Mouse (Mus musculus) layer of hippocampus, adult 2 months (tissue): ENCODE measurements around the gene Ncam2. TPM values are rescaled to one million over a fixed set of nuclear protein-coding genes. Genes with fewer than 3 reads are reported as not detected.

Source experiments
- DNase-seq, 2 experiments: peaks; one replicate each; pipeline ENCODE4 v3.0.0; 2022; ENCODE audit warnings: low spot score in 2 of 2
- H3K27ac ChIP-seq: fragments of 200-600 bp; 2 replicates; pipeline ENCODE4 v1.8.1; 2022
- H3K4me3 ChIP-seq: fragments of 200-600 bp; 2 replicates; pipeline ENCODE4 v1.8.1; 2022; ENCODE audit warnings: mild to moderate bottlenecking
- CTCF ChIP-seq: fragments of 200-600 bp; conservative IDR thresholded peaks from 2 replicates; pipeline ENCODE4 v1.8.1; 2022; ENCODE audit warnings: antibody characterized with exemption, mild to moderate bottlenecking, moderate library complexity
- total RNA-seq, 2 experiments: library from RNA; stranded (reverse); gene quantifications; 2 replicates each; pipeline ENCODE4 v1.2.3; 2021

Ncam2 gene
- total RNA-seq, 2 experiments from 2014 or later: 51.3 to 51.4 TPM

DNA sequence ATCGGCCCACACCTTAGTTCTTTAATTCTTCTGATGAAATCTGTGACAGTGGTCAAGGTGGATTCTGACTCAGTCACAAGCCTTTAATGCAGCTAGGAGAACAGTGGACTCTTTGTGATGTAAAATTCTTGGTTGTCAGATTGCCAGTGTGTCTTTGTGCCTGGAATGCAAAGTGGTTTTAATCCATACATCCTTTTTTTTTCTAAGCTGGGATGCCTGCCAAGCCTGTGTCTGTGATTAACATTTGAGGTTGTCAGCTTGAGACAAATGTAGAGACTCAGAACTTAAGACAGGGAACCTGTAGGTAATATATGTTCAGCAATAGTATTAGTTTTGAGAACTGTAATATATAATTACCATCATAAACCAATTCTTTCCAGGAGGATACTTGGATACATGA, 23.3 kb downstream of the Ncam2 start:
- H3K4me3 ChIP-seq: no peak overlapping the region
- no peak for TF ChIP-seq CTCF
- no peak for DNase-seq
- no peak overlapping the region for H3K27ac ChIP-seq

DNA sequence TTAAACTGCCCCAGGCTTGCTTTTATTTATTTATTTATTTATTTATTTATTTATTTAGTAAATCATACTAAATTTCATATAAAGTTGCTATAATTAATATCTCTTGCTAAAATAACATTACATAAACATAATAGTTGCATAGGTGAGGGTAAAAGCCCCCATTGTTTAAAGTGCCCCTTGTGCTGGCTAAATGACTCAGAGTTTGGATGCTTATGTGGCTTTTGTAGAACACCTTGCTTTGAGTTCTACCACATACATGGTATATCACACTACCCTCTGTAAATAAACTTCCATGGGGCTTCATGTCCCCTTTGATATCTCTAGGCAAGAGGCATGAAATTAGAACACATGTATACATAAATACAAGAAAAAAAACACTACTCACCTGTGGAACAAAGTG, 23.8 kb downstream of the Ncam2 start:
- DNase-seq: no peak
- Histone ChIP-seq H3K4me3 (no peak overlapping the region), H3K27ac (no peak overlapping the region)
- TF ChIP-seq CTCF: no peak

DNA sequence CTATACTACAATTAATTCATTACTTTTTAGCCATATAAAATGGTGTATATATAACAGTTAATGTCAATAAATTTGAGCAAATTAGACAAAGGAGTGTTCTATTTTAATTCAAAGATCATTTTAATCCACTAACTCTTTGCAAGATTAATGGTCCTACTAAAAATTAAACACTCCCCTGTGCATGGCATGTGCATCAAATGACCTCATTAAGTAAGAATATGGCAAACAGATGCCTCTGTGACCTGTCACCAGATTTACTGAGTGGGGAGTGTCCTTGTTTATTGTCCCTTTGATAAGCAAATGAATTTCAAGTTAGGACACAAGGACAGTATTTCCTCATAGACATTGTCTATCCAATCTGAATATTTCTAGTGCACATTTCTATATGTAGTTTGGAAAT, 54.4 kb downstream of the Ncam2 start:
- Histone ChIP-seq H3K27ac (no peak overlapping the region), H3K4me3 (no peak overlapping the region)
- no peak for TF ChIP-seq CTCF
- no peak for DNase-seq

DNA sequence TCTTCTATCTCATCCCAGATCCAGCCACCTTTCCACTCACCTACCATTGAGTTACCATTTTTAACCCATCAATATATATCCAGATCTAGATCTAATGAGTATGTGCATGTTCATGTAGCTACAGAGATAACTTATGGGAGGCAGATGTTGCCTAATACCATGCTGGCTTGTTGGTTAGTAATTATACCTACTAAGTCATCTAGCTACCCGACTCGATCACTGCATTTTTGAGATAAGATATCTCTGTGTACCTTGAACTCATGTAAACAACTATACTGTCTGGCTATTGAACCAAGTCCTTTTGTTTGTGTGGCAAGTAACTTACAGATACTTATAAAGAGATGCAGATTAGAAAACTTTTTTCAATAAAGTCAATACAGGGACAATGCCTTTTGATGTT, 59.9 kb downstream of the Ncam2 start:
- no peak overlapping the region for H3K4me3 ChIP-seq
- no peak for TF ChIP-seq CTCF
- H3K27ac ChIP-seq: no peak overlapping the region
- DNase-seq: no peak

DNA sequence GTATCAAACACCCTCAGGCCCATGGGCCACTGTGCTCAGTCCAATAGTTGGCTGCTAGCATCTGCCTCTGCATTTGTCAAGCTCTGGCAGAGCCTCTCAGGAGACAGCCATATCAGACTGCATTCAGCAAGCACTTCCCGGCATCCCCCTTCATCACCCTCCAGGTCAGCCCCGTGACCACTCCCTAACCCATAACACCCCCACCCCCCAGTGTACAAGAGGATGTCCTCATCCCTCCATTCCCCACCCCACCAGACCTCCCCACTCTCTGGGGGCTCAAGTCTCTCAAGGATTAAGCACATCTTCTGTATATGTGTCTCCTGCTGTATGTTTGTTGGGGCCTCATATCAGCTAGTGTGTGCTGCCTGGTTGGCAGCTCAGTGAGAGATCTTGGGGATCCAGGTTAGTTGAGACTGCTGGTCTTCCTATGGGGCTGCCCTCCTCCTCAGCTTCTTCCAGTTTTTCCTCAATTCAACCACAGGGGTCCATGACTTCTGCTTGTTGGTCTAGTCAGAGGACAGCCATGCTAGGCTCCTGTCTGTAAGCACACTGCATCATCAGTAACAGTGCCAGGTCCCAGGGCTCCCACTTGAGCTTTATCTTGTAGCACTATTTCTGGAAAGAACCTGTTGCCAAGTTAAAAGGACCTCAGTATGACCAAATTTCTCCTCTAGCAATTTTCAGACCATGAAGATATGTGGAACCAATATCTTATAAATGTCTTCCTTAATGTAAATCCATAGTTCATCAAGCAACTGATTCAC, 73.3 kb downstream of the Ncam2 start:
- H3K27ac ChIP-seq: no peak overlapping the region
- DNase-seq: no peak
- TF ChIP-seq CTCF: no peak
- H3K4me3 ChIP-seq: no peak overlapping the region

DNA sequence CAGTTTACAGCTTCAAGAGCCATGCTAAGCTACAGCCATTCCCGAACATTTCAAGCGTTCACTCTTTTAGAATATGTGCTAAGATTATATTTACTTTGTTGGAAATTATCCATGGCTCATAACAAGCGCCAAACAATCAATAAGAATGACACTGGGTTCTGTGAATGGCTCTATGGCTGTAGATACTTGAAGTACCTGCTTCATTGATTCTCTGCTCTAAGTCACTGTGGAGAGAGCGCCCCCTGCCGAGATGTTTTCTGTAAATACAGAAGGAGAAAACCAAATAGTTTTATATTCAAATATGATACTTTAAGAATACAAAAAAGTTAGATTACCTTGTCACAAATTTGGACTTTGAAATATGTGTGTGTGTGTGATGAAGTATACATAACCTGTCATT, 83.7 kb downstream of the Ncam2 start:
- peak; percentile 85 for TF ChIP-seq CTCF
- Histone ChIP-seq H3K27ac (peak overlapping the region; percentile 69; the same call in 1 of the 2 replicates), H3K4me3 (no peak overlapping the region; the same call in 1 of the 2 replicates)
- peak; percentile 53 to 77 for DNase-seq

DNA sequence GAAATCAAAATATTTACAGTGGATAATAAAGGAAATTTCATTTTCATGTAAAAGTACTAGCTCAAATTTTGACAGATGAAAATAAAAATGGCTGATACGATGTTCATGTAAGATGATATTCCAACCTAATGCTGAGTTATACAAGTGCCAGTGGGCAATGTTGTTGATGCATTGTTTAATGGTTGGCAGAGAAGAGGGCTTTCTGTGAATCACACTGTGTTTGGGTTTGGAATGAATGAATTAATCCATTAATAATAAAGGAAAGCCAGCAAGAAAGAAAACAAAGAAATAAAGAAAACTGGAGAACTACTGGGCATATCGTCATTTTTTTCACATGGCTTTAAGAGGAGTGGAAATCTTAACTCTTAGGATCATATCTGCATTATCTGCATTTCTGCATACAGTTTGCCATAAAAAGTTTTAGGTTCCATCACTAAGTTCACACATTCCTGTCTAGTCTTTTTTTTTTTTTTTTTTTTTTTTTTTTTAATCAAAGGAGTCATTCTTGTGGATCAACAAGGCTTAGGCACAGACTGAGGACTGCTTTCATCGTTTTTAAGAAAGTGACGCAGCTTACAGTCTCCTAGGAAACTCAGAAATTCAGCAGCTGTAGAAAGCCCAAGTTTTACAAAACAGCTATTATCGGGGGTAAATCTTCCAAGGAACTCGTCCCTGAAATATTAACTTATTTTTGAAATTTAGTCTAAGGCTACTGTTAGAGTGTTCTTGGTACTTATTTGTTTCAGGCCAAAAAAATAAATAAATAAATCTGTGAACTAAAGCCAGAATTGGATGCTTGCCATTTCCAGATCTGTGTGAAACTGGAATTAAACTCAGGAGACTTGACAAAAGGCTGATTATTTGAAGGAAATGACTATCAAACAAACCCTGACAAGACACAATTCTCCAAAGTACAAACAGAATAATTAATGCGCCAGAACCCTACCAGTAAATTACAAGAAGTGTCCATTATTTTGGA, 84.7 kb downstream of the Ncam2 start:
- DNase-seq: peak in 1 of 2 experiments; percentile 11
- no peak for TF ChIP-seq CTCF
- Histone ChIP-seq H3K27ac (peak overlapping the region; percentile 69), H3K4me3 (peak overlapping the region; percentile 14)

DNA sequence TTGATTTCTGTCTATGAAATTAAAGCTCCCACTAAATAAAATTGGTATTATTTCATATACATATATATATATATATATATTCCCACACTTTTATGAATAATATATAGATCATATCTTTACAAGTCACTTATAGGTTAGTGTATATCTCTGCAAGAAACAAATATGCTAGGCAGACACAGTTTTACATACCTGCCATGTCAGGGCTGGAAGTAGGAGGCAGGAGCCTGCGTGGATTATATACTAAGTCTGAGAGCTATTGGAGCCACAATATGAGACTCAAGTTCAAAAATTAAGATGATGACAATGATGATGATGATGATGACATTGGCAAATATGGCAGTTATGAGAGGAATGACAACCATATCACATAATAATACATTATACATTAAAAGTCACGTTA, 85.4 kb downstream of the Ncam2 start:
- H3K4me3 ChIP-seq: no peak overlapping the region
- H3K27ac ChIP-seq: peak overlapping the region; percentile 69
- no peak for DNase-seq
- TF ChIP-seq CTCF: no peak

DNA sequence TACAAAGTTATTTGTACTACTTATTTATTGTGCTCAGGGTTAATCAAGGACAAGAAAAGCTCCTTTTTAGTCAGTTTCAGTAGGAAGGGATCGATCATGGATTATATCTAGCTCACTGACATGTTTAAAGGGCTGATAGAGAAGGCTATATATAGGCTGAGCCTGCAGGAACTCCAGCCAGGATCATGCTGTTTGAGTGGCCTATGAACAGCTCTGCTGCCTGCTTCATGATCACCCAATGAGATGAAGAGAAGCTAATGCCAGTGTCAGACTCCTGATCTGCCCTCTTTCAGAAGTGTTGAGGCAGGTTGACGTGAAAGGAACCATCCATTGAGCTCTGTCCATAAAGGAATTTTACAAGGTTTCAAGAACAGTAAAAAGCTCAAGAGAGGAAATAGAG, 103.3 kb downstream of the Ncam2 start:
- no peak for TF ChIP-seq CTCF
- no peak for DNase-seq
- no peak overlapping the region for H3K4me3 ChIP-seq
- H3K27ac ChIP-seq: no peak overlapping the region

DNA sequence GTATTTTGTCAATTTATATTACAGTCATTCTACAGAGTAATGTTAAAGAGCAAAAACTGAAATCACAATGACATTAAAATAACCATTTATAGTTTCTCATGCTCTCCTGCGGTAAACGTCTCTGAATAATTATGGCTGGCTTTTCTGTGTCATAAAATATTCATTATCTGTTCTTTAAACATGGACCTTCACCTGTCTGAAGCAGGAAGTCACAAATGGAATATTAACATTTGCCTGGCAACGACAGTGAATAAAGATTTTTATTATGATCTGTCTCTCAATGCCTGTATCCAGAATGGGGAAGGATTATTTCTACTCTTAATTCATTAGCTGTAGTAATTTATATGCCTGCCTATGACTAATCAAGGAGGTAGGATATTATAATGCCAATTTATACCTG, 108.7 kb downstream of the Ncam2 start:
- no peak for TF ChIP-seq CTCF
- DNase-seq: no peak
- H3K27ac ChIP-seq: no peak overlapping the region
- no peak overlapping the region for H3K4me3 ChIP-seq

DNA sequence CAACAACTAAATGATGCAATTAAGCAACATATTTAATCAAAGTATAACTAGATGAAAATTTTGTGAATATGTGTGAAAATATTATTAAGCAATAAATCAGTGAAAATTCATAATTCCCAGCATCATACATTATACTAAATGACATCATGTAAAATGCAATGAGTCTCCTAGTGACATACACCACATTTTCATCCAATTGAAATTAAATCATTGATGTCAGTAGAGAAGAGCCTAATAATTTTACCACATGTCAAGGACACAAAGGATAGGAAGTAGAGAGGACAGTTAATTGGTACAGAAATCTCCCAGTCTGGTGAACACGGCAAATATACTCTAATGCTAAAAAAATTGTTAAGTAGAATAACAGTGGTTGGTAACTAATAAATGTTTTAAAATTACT, 118.5 kb downstream of the Ncam2 start:
- no peak overlapping the region for H3K27ac ChIP-seq
- no peak overlapping the region for H3K4me3 ChIP-seq
- no peak for TF ChIP-seq CTCF
- DNase-seq: no peak

DNA sequence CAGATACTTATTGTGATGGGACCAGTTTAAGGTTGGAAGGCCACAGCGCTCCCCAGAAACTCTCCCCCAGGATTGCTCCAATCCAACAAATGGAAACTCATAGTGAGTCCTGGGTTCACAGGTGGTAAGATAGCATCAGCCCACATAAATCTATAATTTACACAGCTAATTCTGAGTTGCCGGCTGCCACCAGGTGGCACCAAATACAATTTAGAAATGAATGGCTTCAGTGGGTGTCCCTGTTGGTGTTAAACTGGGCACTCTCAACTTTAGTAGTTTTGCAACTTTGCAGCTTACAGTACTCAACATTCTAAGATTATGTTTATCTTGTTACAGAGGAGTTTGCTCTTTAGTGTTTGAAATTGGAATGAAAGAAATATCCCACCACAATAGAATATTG, 130.0 kb downstream of the Ncam2 start:
- DNase-seq: peak; percentile 26 to 68
- no peak overlapping the region for H3K4me3 ChIP-seq
- peak; percentile 89 for TF ChIP-seq CTCF
- H3K27ac ChIP-seq: no peak overlapping the region

DNA sequence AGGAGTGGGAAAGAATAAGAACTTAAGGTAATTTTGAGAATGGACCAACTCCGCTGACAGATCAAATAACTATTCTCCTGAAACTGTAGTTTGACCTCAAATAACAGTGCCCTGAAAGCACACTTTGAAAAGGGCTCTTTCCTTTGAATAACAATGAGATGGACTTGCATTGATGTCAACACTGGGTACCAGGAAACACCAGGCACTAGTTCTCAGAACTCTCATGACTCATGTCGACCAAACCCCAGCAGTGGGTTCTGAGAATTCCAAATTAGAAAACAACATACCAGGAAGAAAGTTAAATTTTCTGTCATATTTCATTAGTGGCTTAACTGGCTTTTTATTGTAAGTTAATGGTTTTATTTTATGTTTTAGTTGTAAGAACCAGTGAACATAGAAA, 165.4 kb downstream of the Ncam2 start:
- Histone ChIP-seq H3K27ac (peak overlapping the region; percentile 77), H3K4me3 (no peak overlapping the region)
- no peak for DNase-seq
- no peak for TF ChIP-seq CTCF
